ENCODE assay signal across 25 mouse cellular contexts in the genomic region with DNA sequence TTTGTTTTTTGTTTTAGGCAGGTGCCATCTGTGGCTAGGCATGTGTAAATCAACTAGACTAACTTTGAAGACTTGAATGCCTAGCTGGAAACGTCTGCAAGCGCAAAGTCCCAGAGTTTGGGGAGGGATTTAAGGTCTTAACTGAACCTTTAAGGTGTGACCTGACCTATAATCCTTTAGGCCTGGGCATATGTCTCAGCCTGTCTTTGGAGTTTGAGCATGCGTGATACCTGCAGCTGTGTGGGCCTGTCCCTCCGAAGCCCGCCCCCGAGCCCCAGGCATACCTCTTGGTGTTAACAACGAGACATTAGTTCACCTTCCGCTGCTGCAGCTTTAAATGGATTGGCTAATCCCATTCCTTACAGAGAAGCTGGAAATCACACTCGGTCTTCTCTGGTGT. TPM values are rescaled to one million over a fixed set of nuclear protein-coding genes. Genes with fewer than 3 reads are reported as not detected.
DNase-seq lines count a peak whose midpoint lies in the region; ATAC-seq and TF ChIP-seq lines count a peak whose summit lies in the region.
"Had no signal": no experiment of that assay in that cellular context is flagged by ENCODE, and none has a peak within 500 bp of the region (broad histone marks: within the 10 kb centered on the region; RNA-seq: fewer than 3 reads in every experiment).

No protein-coding gene starts in this region.

- TF ChIP-seq POLR2A in ES-Bruce4 (IDR thresholded peaks at IDR 0.05; ENCODE audit: insufficient read depth, low read length): no peak

- 0 out of 2 replicates have a peak overlapping the region, but pooled peaks have one; percentile 13 for H3K27ac ChIP-seq in ES-Bruce4 (ENCODE audit: insufficient read depth, low read length)
- H3K27ac ChIP-seq in stomach, embryonic 15.5 days: peak overlapping the region; percentile 78
- H3K27ac ChIP-seq: forebrain, embryonic 15.5 days; intestine, embryonic 15.5 days; kidney, embryonic 15.5 days; liver, embryonic 15.5 days; lung, embryonic 15.5 days had no signal

- H3K36me3 ChIP-seq in ES-Bruce4 (ENCODE audit: control insufficient read depth, insufficient read depth, low read length, poor library complexity, severe bottlenecking): no peaks in the 10 kb centered on the region
- H3K36me3 ChIP-seq in stomach, embryonic 15.5 days: no peaks in the 10 kb centered on the region
- H3K36me3 ChIP-seq: forebrain, embryonic 15.5 days; intestine, embryonic 15.5 days; kidney, embryonic 15.5 days; liver, embryonic 15.5 days; lung, embryonic 15.5 days had no signal

- no peaks in the 10 kb centered on the region for H3K9me3 ChIP-seq in ES-Bruce4 (replicated peaks; ENCODE audit: control insufficient read depth, insufficient read depth, low read length, poor library complexity, severe bottlenecking)
- no peaks in the 10 kb centered on the region for H3K9me3 ChIP-seq in stomach, embryonic 15.5 days
- H3K9me3 ChIP-seq: forebrain, embryonic 15.5 days; intestine, embryonic 15.5 days; kidney, embryonic 15.5 days; liver, embryonic 15.5 days; lung, embryonic 15.5 days; megakaryocyte, embryonic 14.5 days had no signal

- ATAC-seq in stomach, embryonic 15.5 days (ENCODE audit: insufficient read depth, low FRiP score, low read depth): no peak
- ATAC-seq: forebrain, embryonic 15.5 days; hindbrain, embryonic 16.5 days; intestine, embryonic 15.5 days had no signal

- no peak overlapping the region for H3K4me3 ChIP-seq in ES-Bruce4 (ENCODE audit: low read depth, low read length)
- H3K4me3 ChIP-seq in stomach, embryonic 15.5 days (replicated peaks): no peak overlapping the region
- H3K4me3 ChIP-seq: forebrain, embryonic 15.5 days; intestine, embryonic 15.5 days; kidney, embryonic 15.5 days; liver, embryonic 15.5 days; lung, embryonic 15.5 days; megakaryocyte, embryonic 14.5 days had no signal

- H3K4me1 ChIP-seq in ES-Bruce4 (ENCODE audit: control insufficient read depth, insufficient read depth, low read length): peaks cover 2% of the 10 kb centered on the region
- H3K4me1 ChIP-seq in stomach, embryonic 15.5 days: peaks cover 9% of the 10 kb centered on the region

- H3K4me2 ChIP-seq in stomach, embryonic 15.5 days: no peak overlapping the region
- H3K4me2 ChIP-seq: forebrain, embryonic 15.5 days; intestine, embryonic 15.5 days; kidney, embryonic 15.5 days; liver, embryonic 15.5 days; lung, embryonic 15.5 days had no signal

- TF ChIP-seq EP300 in ES-Bruce4 (IDR thresholded peaks at IDR 0.05; ENCODE audit: insufficient read depth, low read depth, low read length): no peak

- 58% methylated on average over 9 of the region's 9 CpGs for WGBS in stomach, embryonic 15.5 days

- H3K27me3 ChIP-seq in ES-Bruce4 (ENCODE audit: control insufficient read depth, insufficient read depth, low read length, poor library complexity, severe bottlenecking): no peaks in the 10 kb centered on the region
- H3K27me3 ChIP-seq in stomach, embryonic 15.5 days (replicated peaks): no peaks in the 10 kb centered on the region
- H3K27me3 ChIP-seq: forebrain, embryonic 15.5 days; intestine, embryonic 15.5 days; kidney, embryonic 15.5 days; liver, embryonic 15.5 days; lung, embryonic 15.5 days had no signal

- no peak overlapping the region for H3K9ac ChIP-seq in ES-Bruce4 (ENCODE audit: low read depth, poor library complexity, severe bottlenecking)
- H3K9ac ChIP-seq in stomach, embryonic 15.5 days: no peak overlapping the region
- H3K9ac ChIP-seq: forebrain, embryonic 15.5 days; intestine, embryonic 15.5 days; kidney, embryonic 15.5 days; liver, embryonic 15.5 days; lung, embryonic 15.5 days had no signal

- TF ChIP-seq CTCF in ES-Bruce4 (IDR thresholded peaks at IDR 0.05; ENCODE audit: low read depth, low read length): no peak

- peak; percentile 41 for DNase-seq in R1 (ENCODE audit: low read depth, low spot score)
- DNase-seq in fat pad, adult 2 months (ENCODE audit: extremely low read depth, low read depth, low spot score): peak; percentile 93
- no peak for DNase-seq in layer of hippocampus, postnatal 36 days
- no peak for DNase-seq in kidney, adult 18-20 months
- no peak for DNase-seq in kidney, adult 8-10 months
- DNase-seq: adrenal gland, postnatal 14 days; cerebellum, adult 11 months; cerebellum, adult 9-11 months; gastrocnemius, postnatal 25 days; heart, postnatal 4 days; kidney, postnatal 36 days; liver; lung, postnatal 36 days; right cerebral cortex, postnatal 4 days; thymus, postnatal 14 days had no signal

RNA-seq across cellular contexts. Expression of gene Cdc42ep4, which starts 3.2 kb away (rescaled TPM):
- 29.4 and 32.4 TPM in 2 replicates for polyA plus RNA-seq in ES-Bruce4 (2011; ENCODE audit: insufficient read depth, insufficient read length, low read depth, missing spikeins)
- polyA plus RNA-seq in stomach, embryonic 15.5 days (2015; fragmentation: Nextera tagmentation; extraction: Ambion mirVana): 51.6 and 59.6 TPM in 2 replicates
- total RNA-seq in layer of hippocampus, postnatal 36 days (2021): 10 to 100 TPM; 34.5 to 38.0 TPM

RNA-seq across cellular contexts. Expression of gene Cpsf4l, which starts 45.0 kb away (rescaled TPM):
- 18.0 and 18.1 TPM in 2 replicates for polyA plus RNA-seq in ES-Bruce4 (2011; ENCODE audit: insufficient read depth, insufficient read length, low read depth, missing spikeins)
- 0.23 and 0.42 TPM in 2 replicates for polyA plus RNA-seq in stomach, embryonic 15.5 days (2015; fragmentation: Nextera tagmentation; extraction: Ambion mirVana)
- not detected for total RNA-seq in layer of hippocampus, postnatal 36 days (2021)
- total RNA-seq: common myeloid progenitor, adult 5-6 weeks; gastrocnemius, postnatal 25 days; heart, postnatal 4 days had no signal
- polyA plus RNA-seq: intestine, embryonic 15.5 days; liver, embryonic 15.5 days had no signal

Comparison
In these comparisons a context has a peak if more than half of its experiments do, and no peak if none do; other contexts are left out.
1. DNase-seq: peak in R1 (single experiment) and fat pad, adult 2 months (single experiment); none in layer of hippocampus, postnatal 36 days (0 of 2), kidney, adult 18-20 months (single experiment) and kidney, adult 8-10 months (0 of 2).
2. RNA of gene Cpsf4l, which starts 45.0 kb away (polyA plus RNA-seq): 18.0 to 18.1 TPM in ES-Bruce4; 0.23 to 0.42 TPM in stomach, embryonic 15.5 days; every median in the first group is over 10 times any median in the second.